Mouse (Mus musculus) embryonic facial prominence, embryonic 10.5 days (tissue): ENCODE measurements around the gene Cacna1a. TPM values are rescaled to one million over a fixed set of nuclear protein-coding genes. Genes with fewer than 3 reads are reported as not detected.
"Not testable (repeated sequence)": the region's sequence is repeated elsewhere in the genome, so short reads cannot be mapped to it uniquely, and the experiment has no call there.

Experiments
- DNase-seq: peaks from one replicate; pipeline ENCODE4 v3.0.0-alpha.2; 2017; ENCODE audit warnings: low spot score
- H3K27ac ChIP-seq: fragments of 300-500 bp; sonication (generic); replicated peaks from 2 replicates; pipeline ENCODE4 v1.5.1; 2016; ENCODE audit warnings: mild to moderate bottlenecking
- H3K27me3 ChIP-seq: fragments of 300-500 bp; sonication (generic); replicated peaks from 2 replicates; pipeline ENCODE4 v1.6.1; 2016; ENCODE audit warnings: low read depth, mild to moderate bottlenecking; ENCODE audit not compliant: poor library complexity, severe bottlenecking
- H3K36me3 ChIP-seq: fragments of 300-500 bp; sonication (generic); replicated peaks from 2 replicates; pipeline ENCODE4 v1.6.1; 2016; ENCODE audit warnings: mild to moderate bottlenecking, moderate library complexity
- H3K4me1 ChIP-seq: fragments of 300-500 bp; sonication (generic); 2 replicates; pipeline ENCODE4 v1.6.1; 2016
- H3K4me3 ChIP-seq: fragments of 300-500 bp; sonication (generic); 2 replicates; pipeline ENCODE4 v1.5.1; 2016; ENCODE audit warnings: mild to moderate bottlenecking, moderate library complexity
- H3K9me3 ChIP-seq: fragments of 300-500 bp; sonication (generic); 2 replicates; pipeline ENCODE4 v1.6.1; 2016; ENCODE audit warnings: mild to moderate bottlenecking
- WGBS: fragments of 180-500 bp; shearing (Covaris S2); methylation state at CpG from one replicate; pipeline ENCODE4 v1.1.7; 2016; 5-methylcytosine and 5-hydroxymethylcytosine counted together
- polyA plus RNA-seq: library from polyadenylated mRNA; unstranded; fragments of >200 nt; fragmentation: Nextera tagmentation; extraction: Ambion mirVana; gene quantifications from 2 replicates; pipeline ENCODE4 v1.2.1, GENCODE M21; 2016

Gene Cacna1a
- polyA plus RNA-seq, 1 experiment from 2014 or later = 5.5 TPM

DNA sequence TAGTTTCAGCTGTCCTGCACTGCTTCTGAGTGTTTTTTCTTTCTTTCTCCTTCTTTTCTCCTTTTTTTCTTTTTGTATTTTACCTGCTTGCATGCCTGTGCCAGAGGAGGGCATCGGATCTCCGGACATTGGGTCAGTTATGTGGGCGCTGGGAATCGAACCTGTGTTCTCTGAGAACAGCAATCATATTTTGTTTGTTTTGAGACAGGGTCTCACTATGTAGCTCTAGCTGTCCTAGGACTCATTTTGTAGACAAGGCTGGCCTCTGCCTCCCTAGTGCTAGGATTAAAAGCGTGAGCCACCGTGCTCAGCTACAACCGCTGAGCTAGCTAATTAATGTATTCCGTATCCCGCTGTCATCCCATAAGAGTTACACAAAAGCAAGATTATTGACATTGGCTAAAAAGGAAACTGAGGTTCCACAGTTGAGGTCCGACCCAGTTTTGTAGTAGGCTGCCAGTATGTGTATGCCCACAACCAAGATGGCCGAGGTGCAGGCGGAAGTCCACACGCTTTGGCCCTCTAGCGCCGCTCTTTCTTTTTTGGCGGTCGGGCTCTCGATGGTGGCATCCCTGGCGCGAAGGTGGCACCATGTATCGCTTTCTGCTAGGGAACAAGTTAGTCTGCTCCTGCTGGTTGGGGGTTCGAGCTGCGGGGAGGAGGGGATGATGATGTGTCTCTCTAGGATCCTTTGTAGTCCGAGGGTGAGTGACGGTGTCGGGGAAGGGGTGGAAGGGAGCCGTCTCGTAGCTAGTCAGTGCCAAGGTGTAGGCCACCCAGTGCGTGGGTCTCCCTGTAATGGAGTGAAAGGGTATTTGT, 276.5 kb downstream of the Cacna1a start:
- H3K4me3 ChIP-seq = peak overlapping the region; percentile 99
- WGBS = under 1% methylated on average over 29 of the region's 29 CpGs
- peak overlapping the region; percentile 96 for H3K27ac ChIP-seq
- H3K36me3 ChIP-seq = peaks cover 32% of the 10 kb centered on the region
- DNase-seq = peak; percentile 84
- no peaks in the 10 kb centered on the region for H3K9me3 ChIP-seq
- no peaks in the 10 kb centered on the region for H3K27me3 ChIP-seq
- H3K4me1 ChIP-seq = peaks cover 32% of the 10 kb centered on the region

DNA sequence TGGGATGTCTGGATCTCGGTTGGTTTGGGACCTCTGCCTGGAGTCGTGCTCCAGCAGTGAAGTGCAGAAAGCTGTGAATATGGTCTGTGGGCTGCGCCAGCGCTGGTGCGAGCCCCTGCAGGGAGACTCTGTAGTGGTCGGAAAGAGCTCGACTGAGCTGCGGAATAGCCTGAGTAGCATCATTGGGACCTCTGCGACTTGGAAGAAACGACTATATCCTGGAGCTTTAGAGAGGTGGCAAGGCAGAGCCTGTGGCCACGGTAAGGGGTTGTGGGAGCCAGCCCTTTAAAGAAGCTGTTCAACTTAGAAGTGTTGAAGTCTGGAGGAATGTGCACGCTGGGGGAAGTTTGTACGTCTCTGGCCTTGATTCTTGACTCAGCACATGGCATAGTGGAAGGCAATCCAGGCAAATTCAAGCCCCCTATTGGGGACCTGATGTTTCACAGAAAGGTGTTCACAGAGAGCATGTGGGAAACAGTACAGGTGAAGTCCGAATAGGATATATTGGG, 277.2 kb downstream of the Cacna1a start:
- Histone ChIP-seq H3K36me3 (peaks cover 38% of the 10 kb centered on the region), H3K27me3 (no peaks in the 10 kb centered on the region), H3K9me3 (no peaks in the 10 kb centered on the region), H3K4me3 (peak overlapping the region; percentile 99), H3K4me1 (peaks cover 26% of the 10 kb centered on the region), H3K27ac (peak overlapping the region; percentile 96)
- no peak for DNase-seq
- WGBS = 2% methylated on average over 14 of the region's 14 CpGs

DNA sequence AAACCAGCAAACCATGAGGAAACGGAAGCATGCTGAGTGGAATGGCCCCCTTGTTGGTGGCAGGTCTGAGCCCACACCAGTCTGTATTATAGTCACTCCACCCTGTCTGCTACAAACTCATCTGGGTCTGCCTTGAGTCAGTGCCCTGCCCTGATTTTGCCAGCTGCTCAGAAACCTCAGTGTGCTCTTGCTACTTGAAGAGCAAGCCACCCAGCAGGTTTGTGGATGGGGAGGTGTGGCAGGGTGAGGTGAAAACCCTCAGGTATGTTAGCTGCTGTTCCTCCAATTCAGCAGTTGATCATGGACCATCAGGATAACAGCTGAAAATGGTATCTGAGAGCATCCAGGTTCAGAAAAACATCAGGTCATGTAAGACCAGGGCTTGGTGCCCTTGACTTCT, 279.8 kb downstream of the Cacna1a start:
- Histone ChIP-seq H3K36me3 (peaks cover 60% of the 10 kb centered on the region), H3K4me1 (peaks cover 18% of the 10 kb centered on the region), H3K4me3 (0 out of 2 replicates have a peak overlapping the region, but pooled peaks have one; percentile 3), H3K27ac (no peak overlapping the region), H3K27me3 (no peaks in the 10 kb centered on the region), H3K9me3 (no peaks in the 10 kb centered on the region)
- DNase-seq = no peak
- 85% methylated on average over 1 of the region's 1 CpGs for WGBS

DNA sequence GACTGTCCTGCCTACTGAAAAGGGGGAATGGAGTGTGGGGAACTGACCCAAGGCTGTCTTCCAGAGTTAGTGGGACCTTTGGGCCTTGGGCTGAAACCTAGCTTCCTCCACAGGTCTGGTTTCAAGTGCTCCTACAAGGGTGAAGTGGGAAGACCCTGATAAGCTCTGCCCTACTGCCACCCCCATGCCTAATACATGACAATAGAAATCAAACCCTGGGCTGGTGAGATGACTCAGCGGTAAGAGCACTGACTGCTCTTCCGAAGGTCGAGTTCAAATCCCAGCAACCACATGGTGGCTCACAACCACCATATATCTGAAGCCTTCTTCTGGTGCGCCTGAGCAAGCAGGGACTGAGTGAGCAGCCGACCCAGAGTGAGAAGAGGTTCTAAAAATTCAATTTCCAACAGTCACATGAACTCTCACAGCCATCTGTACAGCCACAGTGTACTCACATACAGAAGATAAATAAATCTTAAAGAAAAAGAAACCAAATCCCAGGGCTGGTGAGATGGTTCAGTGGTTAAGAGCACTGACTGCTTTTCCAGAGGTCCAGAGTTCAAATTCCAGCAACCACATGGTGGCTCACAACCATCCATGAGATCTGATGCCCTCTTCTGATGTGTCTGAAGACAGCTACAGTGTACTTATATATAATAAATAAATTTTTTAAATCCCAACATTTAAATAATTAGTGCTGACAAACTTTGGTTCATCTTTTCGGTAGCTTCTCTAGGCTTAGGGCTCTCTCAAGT, 280.7 kb downstream of the Cacna1a start:
- no peaks in the 10 kb centered on the region for H3K27me3 ChIP-seq
- 88% methylated on average over 6 of the region's 6 CpGs for WGBS

DNA sequence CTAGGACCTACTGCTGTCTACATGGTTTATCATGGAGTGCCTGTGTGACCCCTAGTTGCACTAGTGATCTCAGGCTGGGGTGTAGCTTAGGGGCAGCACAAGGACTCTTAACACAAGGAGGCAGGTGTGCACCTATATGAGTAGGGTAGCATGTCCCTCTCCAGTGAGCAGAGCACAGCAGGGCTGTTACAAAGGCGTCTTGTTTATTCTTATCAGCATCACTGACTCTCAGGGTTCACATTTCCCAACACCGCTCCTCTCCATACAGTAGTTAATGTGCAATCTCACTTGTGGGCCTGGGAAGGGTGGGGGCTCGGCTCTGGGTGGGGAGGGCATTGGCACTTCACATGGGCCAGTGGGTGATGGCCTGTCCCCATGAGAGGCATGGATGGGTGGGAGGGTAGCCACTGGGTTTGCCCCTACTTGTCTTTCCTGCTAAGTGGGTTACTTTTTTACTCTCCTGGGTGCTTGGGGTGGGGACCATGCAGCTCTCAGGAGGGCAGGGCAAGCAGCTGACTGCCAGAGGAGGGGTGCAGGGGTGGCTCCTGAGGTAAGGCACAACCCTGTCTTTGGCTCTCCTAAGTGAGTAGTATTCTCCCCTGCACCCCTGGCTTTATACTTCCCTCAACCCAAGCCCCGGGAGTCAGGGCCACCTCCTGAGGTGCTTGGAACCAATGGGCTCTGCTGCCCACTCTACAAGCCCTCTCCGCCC, 282.2 kb downstream of the Cacna1a start:
- H3K4me1 ChIP-seq, H3K27ac ChIP-seq, DNase-seq, H3K27me3 ChIP-seq, H3K9me3 ChIP-seq, H3K4me3 ChIP-seq: not testable (repeated sequence)
- 94% methylated on average over 5 of the region's 5 CpGs for WGBS
- H3K36me3 ChIP-seq = peaks cover 84% of the 10 kb centered on the region

More for the DNA sequence above, 280.7 kb downstream of the Cacna1a start:
- Histone ChIP-seq H3K36me3 (peaks cover 69% of the 10 kb centered on the region), H3K4me1 (peaks cover 12% of the 10 kb centered on the region), H3K27ac (no peak overlapping the region), H3K4me3 (no peak overlapping the region), H3K9me3 (no peaks in the 10 kb centered on the region)
- no peak for DNase-seq

DNA sequence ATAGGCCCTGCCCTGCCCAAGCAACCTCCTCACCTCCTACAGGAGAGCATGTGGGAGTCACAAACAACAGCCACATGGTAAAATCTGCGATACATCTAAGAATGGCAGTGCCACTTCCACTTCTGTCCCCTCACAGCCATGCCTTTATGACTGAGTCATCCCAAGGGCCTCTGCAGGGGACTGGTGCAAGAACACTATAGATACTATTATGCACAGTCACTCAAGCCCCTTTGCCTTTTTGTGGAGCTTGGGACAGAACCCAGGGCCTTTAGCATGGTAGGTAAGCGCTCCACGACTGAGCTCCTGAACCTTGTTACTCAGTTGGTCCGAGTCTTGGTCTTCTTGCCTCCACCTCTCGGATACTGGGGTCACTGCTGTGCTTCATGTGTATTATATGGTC, 289.1 kb downstream of the Cacna1a start:
- Histone ChIP-seq H3K27me3 (no peaks in the 10 kb centered on the region), H3K4me1 (no peaks in the 10 kb centered on the region), H3K27ac (no peak overlapping the region), H3K36me3 (peaks cover 90% of the 10 kb centered on the region), H3K9me3 (no peaks in the 10 kb centered on the region), H3K4me3 (no peak overlapping the region)
- 93% methylated on average over 5 of the region's 5 CpGs for WGBS
- DNase-seq = no peak

DNA sequence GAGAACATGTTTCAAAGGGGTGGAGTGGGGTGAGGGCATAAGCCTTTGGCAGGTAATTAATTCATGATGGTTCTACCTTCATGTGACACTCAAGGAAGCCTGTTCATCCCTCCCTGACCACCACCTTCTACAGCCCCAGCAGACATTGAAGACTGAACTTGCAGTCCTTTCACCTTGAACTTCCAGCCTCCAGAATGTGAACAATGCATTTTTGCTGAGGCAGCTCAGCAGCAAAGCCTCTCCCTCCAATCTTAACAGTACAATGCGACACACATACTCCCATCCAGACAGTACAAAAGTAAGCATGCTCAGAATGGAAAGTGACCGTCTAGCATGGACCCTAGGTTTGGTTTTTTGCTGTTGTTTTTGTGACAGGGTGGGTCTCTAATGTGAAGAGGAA, 293.2 kb downstream of the Cacna1a start:
- no peak overlapping the region for H3K27ac ChIP-seq
- H3K9me3 ChIP-seq = no peaks in the 10 kb centered on the region
- H3K4me3 ChIP-seq = no peak overlapping the region
- WGBS = 93% methylated on average over 2 of the region's 2 CpGs
- peaks cover 80% of the 10 kb centered on the region for H3K36me3 ChIP-seq
- DNase-seq = no peak
- peaks cover 19% of the 10 kb centered on the region for H3K4me1 ChIP-seq
- H3K27me3 ChIP-seq = no peaks in the 10 kb centered on the region

DNA sequence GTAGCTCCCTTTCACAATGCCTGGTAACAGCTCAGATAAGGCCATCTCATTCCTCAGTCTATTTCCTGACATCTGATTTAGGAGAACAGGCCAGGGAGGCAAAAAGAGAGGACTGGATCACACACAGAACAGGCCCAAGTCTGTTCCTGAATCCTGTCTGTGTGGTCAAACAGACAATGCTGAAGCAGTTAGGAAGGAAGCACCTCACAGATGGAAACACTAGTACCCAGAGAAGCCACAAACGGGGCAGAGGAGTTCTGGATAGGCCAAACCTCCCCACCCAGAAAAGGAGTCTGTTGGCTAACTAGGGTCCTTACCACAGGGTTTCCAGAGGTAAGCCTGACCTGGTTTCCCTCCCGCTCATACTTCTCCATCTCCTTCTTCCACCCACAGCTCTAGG, 294.0 kb downstream of the Cacna1a start:
- no peaks in the 10 kb centered on the region for H3K9me3 ChIP-seq
- DNase-seq = no peak
- no peak overlapping the region for H3K27ac ChIP-seq
- H3K36me3 ChIP-seq = peaks cover 72% of the 10 kb centered on the region
- 86% methylated on average over 2 of the region's 2 CpGs for WGBS
- H3K4me3 ChIP-seq = no peak overlapping the region
- peaks cover 23% of the 10 kb centered on the region for H3K4me1 ChIP-seq
- H3K27me3 ChIP-seq = no peaks in the 10 kb centered on the region

DNA sequence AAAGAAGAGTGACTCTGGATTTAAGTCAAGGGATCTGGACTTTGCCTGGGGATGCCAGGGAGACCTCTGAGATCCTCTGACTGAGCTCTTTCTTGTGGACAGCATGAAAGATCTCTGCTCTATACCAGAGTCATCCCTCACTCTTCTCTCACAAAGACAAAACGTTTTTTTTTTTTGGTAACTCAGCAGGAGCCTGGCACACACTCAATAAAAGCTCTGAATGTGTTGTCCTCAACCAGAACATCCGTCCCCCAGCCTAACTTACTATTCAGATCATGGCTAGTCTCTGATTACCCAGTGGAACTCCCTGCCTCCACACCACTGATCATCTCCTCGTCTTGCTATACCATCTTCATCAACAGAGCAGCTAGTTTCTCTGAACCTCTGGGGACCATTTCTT, 296.3 kb downstream of the Cacna1a start:
- Histone ChIP-seq H3K36me3 (peaks cover 59% of the 10 kb centered on the region), H3K4me1 (peaks cover 38% of the 10 kb centered on the region), H3K4me3 (no peak overlapping the region), H3K27me3 (no peaks in the 10 kb centered on the region), H3K9me3 (no peaks in the 10 kb centered on the region), H3K27ac (no peak overlapping the region)
- DNase-seq = no peak
- 70% methylated on average over 3 of the region's 3 CpGs for WGBS

DNA sequence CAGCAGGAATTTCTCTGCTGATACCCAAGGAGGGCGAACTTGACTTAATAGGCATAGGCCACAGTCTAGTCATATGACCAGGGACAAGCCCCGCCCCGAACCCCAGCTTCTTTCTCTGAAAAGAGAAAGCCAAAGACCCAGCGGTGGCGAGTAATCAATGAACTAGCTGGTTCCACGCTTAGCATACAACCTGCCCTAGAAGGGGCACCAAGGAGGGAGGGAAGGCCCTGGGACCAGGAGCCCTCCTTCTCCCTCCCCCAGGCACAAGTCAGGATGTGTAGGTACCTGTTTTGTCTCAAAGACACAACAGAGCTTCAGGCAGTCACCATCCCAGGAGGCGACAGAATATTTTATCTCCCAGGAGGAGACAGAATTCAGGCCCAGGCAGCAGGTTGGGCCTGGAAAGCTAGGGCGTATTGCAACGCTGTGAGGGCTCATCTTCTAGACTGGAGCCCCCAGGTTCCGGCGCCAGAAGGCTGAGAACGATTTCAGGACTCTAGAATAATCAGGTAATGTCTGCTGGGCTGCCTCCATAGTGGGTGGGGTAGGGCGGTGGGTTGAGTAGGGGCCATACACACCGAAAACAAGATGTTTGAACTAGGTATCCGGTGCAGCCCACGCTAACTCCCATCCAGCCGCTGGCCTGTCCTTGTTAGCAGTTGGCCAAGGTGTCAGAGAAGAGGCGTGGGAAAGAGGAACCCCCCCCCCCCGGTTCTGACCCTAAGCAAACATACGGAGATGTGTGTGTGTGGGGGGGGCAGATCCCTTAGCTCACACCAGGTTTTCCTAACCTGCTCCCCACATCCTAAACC, 298.2 kb downstream of the Cacna1a start, which contains the start of gene Trmt1:
Trmt1 (plus strand) TSS at position 117 of the 812 bp plus-strand sequence.
- Histone ChIP-seq H3K27me3 (no peaks in the 10 kb centered on the region), H3K27ac (peak within 1 kb of the TSS; percentile 99), H3K4me3 (peak within 1 kb of the TSS; percentile 80), H3K36me3 (peaks cover 49% of the 10 kb centered on the region), H3K4me1 (peaks cover 51% of the 10 kb centered on the region), H3K9me3 (no peaks in the 10 kb centered on the region)
- DNase-seq = peak; percentile 43
- 13% methylated on average over 20 of the region's 20 CpGs for WGBS

DNA sequence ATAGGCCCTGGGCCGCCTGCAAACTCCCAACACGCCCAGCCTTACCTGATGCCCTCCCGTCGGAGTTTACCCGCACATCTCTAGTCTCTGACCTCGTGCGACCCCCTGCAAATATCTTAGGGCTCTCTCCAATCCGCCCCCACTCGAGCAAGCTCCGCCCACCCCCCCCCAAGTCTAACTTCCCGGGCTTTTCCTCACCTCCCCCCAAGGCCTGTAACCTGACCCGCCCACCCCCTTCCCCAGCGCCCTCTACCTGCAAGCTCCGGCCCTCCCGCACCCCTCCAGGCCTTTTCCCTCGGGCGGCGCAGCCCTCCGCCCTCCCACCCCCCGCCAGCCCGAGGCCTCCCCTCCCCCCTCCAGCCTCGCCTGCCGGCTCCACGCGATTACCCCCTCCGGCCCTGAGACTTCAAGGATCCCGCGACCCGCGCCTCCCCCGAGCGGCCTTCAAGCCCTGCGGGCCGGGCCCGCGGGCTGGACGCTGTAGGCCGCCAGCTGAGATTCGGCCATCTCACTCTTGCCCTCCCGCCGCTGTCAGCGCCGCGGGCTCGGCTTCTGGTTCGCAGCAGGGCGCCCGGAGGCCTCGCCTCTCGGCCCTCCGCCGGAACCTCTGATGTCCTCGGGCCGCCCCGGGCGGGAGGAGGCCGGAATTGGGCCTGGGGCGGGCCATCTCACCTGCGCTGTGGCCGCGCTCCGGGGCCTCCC, 298.9 kb downstream of the Cacna1a start:
- DNase-seq = peak; percentile 89
- H3K27me3 ChIP-seq = no peaks in the 10 kb centered on the region
- H3K36me3 ChIP-seq = peaks cover 47% of the 10 kb centered on the region
- WGBS = under 1% methylated on average over 59 of the region's 62 CpGs
- peak overlapping the region; percentile 99 for H3K27ac ChIP-seq
- H3K9me3 ChIP-seq = no peaks in the 10 kb centered on the region
- H3K4me3 ChIP-seq = peak overlapping the region; percentile 80
- peaks cover 51% of the 10 kb centered on the region for H3K4me1 ChIP-seq
